Mouse (Mus musculus) left cerebral cortex, postnatal 25 days (tissue): ENCODE results near the gene Efnb3. TPM values are rescaled to one million over a fixed set of nuclear protein-coding genes. Genes with fewer than 3 reads are reported as not detected.

Source experiments
- DNase-seq, 2 experiments: peaks; one replicate each; pipeline ENCODE4 v3.0.0; 2022; ENCODE audit warnings: low spot score in 2 of 2, mixed read lengths in 1 of 2
- intact Hi-C: fragments of 180-260 bp; cut with DNase I; formaldehyde crosslinking; loops from one replicate; pipeline ENCODE4 v1.15.1; 2025
- total RNA-seq, 2 experiments: library from RNA; stranded (reverse); gene quantifications; 2 replicates each; pipeline ENCODE4 v1.2.3; 2021

Gene Efnb3
- 10 to 100 TPM; 57.5 to 60.4 TPM for total RNA-seq

- no peak for DNase-seq
- intact Hi-C loops, result no loop called here
Observed at GRCm38 (mm10) chr11:69559851-69560765, at the start of gene Efnb3. Gene Efnb3, minus strand, starts transcription at chr11:69560205.

GRCm38 (mm10) chr11:69609416-69609815, 49.4 kb upstream of the Efnb3 start:
- no peak for DNase-seq
- intact Hi-C loops, result no loop called here

GRCm38 (mm10) chr11:69608525-69608924, 48.5 kb upstream of the Efnb3 start:
- intact Hi-C loops, result no loop called here
- no peak for DNase-seq

- DNase-seq, result no peak
- intact Hi-C loops, result no loop called here
Observed at GRCm38 (mm10) chr11:69606832-69607231, 46.8 kb upstream of the Efnb3 start.

- DNase-seq, result no peak
- intact Hi-C loops, result no loop called here
Observed at GRCm38 (mm10) chr11:69606491-69606795, 46.4 kb upstream of the Efnb3 start.

GRCm38 (mm10) chr11:69605726-69606490, 45.9 kb upstream of the Efnb3 start, which contains the start of gene Atp1b2:
Gene Atp1b2, minus strand, starts transcription at chr11:69605942.
- intact Hi-C loops, result loop anchor here (2.0 kb wide), 1 partner anchor 25 kb away; the partner anchor contains the start of genes Trp53 and Wrap53
- peak; percentile 77 to 78 for DNase-seq

- DNase-seq, result peak; percentile 20 to 27
- intact Hi-C loops, result loop anchor here (2.0 kb wide), 1 partner anchor 24 kb away; the partner anchor contains the start of genes Trp53 and Wrap53
Observed at GRCm38 (mm10) chr11:69604795-69605664, 45.0 kb upstream of the Efnb3 start.

GRCm38 (mm10) chr11:69604347-69604746, 44.3 kb upstream of the Efnb3 start:
- intact Hi-C loops, result loop anchor here (2.0 kb wide), 1 partner anchor 24 kb away; the partner anchor contains the start of genes Trp53 and Wrap53
- no peak for DNase-seq

- no peak for DNase-seq
- intact Hi-C loops, result no loop called here
Observed at GRCm38 (mm10) chr11:69603516-69603915, 43.5 kb upstream of the Efnb3 start.

GRCm38 (mm10) chr11:69601768-69602167, 41.8 kb upstream of the Efnb3 start:
- intact Hi-C loops, result no loop called here

GRCm38 (mm10) chr11:69600098-69600497, 40.1 kb upstream of the Efnb3 start:
- DNase-seq, result peak; percentile 58 to 77
- intact Hi-C loops, result no loop called here

More at GRCm38 (mm10) chr11:69601768-69602167, 41.8 kb upstream of the Efnb3 start:
- DNase-seq, result no peak

GRCm38 (mm10) chr11:69599436-69599835, 39.4 kb upstream of the Efnb3 start:
- DNase-seq, result no peak
- intact Hi-C loops, result no loop called here

GRCm38 (mm10) chr11:69594853-69595252, 34.8 kb upstream of the Efnb3 start:
- DNase-seq, result no peak
- intact Hi-C loops, result no loop called here

GRCm38 (mm10) chr11:69592799-69593198, 32.8 kb upstream of the Efnb3 start:
- intact Hi-C loops, result no loop called here
- no peak for DNase-seq

GRCm38 (mm10) chr11:69591899-69592637, 32.1 kb upstream of the Efnb3 start:
- intact Hi-C loops, result no loop called here
- DNase-seq, result peak; percentile 56 to 76

GRCm38 (mm10) chr11:69591424-69591823, 31.4 kb upstream of the Efnb3 start:
- intact Hi-C loops, result no loop called here
- no peak for DNase-seq

GRCm38 (mm10) chr11:69590622-69591021, 30.6 kb upstream of the Efnb3 start:
- DNase-seq, result no peak
- intact Hi-C loops, result no loop called here

- intact Hi-C loops, result no loop called here
Observed at GRCm38 (mm10) chr11:69589207-69589834, 29.3 kb upstream of the Efnb3 start.

More at GRCm38 (mm10) chr11:69589207-69589834, 29.3 kb upstream of the Efnb3 start:
- DNase-seq, result no peak
